Comparison of ENCODE assay signal across 8 mouse cellular contexts in genomic region chr2:91749811-91750261, GRCm38 (mm10). TPM values are rescaled to one million over a fixed set of nuclear protein-coding genes. Genes with fewer than 3 reads are reported as not detected.
DNase-seq lines count a peak whose midpoint lies in the region; ATAC-seq lines count a peak whose summit lies in the region.

No protein-coding gene starts in this region.

- intact Hi-C loops in heart, postnatal 10 days (cut with DNase I), result no loop called here

- DNase-seq in cerebellum, adult 9-10 months, result peak; percentile 45
- DNase-seq in cerebellum, adult 11 months, result no peak
- DNase-seq in retina, postnatal 1 day, result peak; percentile 7
- DNase-seq in retina, embryonic 14.5 days (ENCODE audit: low spot score), result no peak
- peak; percentile 54 to 59 for DNase-seq in heart, postnatal 10 days
- DNase-seq in urinary bladder, postnatal 10 days (ENCODE audit: low spot score), result no peak
- no peak for DNase-seq in liver

- no peak for ATAC-seq in megakaryocyte-erythroid progenitor cell, adult 5-6 weeks (replicated peaks; ENCODE audit: low FRiP score, low TSS enrichment, poor library complexity, severe bottlenecking)

RNA-seq across cellular contexts. Expression of gene Ambra1, which starts 19.9 kb away (rescaled TPM):
- 10 to 100 TPM; 21.9 to 22.7 TPM for total RNA-seq in heart, postnatal 10 days (2021)
- 28.0 and 40.5 TPM in 2 replicates for total RNA-seq in megakaryocyte-erythroid progenitor cell, adult 5-6 weeks (2014; fragmentation: Nextera tagmentation)
- 33.1 and 35.6 TPM in 2 replicates for total RNA-seq in megakaryocyte-erythroid progenitor cell, adult 5-6 weeks (2017)

RNA-seq across cellular contexts. Expression of gene Harbi1, which starts 39.2 kb away (rescaled TPM):
- 1 to 10 TPM; 5.2 to 7.8 TPM for total RNA-seq in heart, postnatal 10 days (2021)
- 6.6 and 8.4 TPM in 2 replicates for total RNA-seq in megakaryocyte-erythroid progenitor cell, adult 5-6 weeks (2014; fragmentation: Nextera tagmentation)
- total RNA-seq in megakaryocyte-erythroid progenitor cell, adult 5-6 weeks (2017), result 10.6 and 15.9 TPM in 2 replicates

RNA-seq across cellular contexts. Expression of gene Atg13, which starts 39.5 kb away (rescaled TPM):
- total RNA-seq in heart, postnatal 10 days (2021), result 10 to 100 TPM; 37.5 to 39.7 TPM
- total RNA-seq in megakaryocyte-erythroid progenitor cell, adult 5-6 weeks (2014; fragmentation: Nextera tagmentation), result 16.3 and 22.0 TPM in 2 replicates
- total RNA-seq in megakaryocyte-erythroid progenitor cell, adult 5-6 weeks (2017), result 7.7 and 10.1 TPM in 2 replicates

Comparison
In these comparisons a context has a peak if more than half of its experiments do, and no peak if none do; other contexts are left out.
1. DNase-seq: peak in cerebellum, adult 9-10 months (single experiment), retina, postnatal 1 day (single experiment) and heart, postnatal 10 days (2 of 2); none in cerebellum, adult 11 months (single experiment), retina, embryonic 14.5 days (single experiment), urinary bladder, postnatal 10 days (single experiment) and liver (single experiment).